Mouse (Mus musculus) embryonic facial prominence, embryonic 13.5 days (tissue): ENCODE measurements around the gene Olfr1461. TPM values are rescaled to one million over a fixed set of nuclear protein-coding genes. Genes with fewer than 3 reads are reported as not detected.

Source experiments
- ATAC-seq: fragments of 200-750 bp; cut with Nextera tagmentation; 2 replicates; pipeline ENCODE4 v1.8.0; 2017; ENCODE audit warnings: low read depth; ENCODE audit not compliant: insufficient number of reproducible peaks, insufficient read depth, low FRiP score, low TSS enrichment
- H3K27ac ChIP-seq: fragments of 300-500 bp; sonication (generic); 2 replicates; pipeline ENCODE4 v1.5.1; 2015; ENCODE audit warnings: moderate library complexity, mild to moderate bottlenecking, inconsistent platforms
- H3K27me3 ChIP-seq: fragments of 300-500 bp; sonication (generic); 2 replicates; pipeline ENCODE4 v1.6.1; 2015; ENCODE audit warnings: mild to moderate bottlenecking, inconsistent platforms
- H3K36me3 ChIP-seq: fragments of 300-500 bp; sonication (generic); 2 replicates; pipeline ENCODE4 v1.6.1; 2015; ENCODE audit warnings: mild to moderate bottlenecking, inconsistent platforms
- H3K4me1 ChIP-seq: fragments of 300-500 bp; sonication (generic); 2 replicates; pipeline ENCODE4 v1.6.1; 2015; ENCODE audit warnings: inconsistent platforms
- H3K4me2 ChIP-seq: fragments of 300-500 bp; sonication (generic); 2 replicates; pipeline ENCODE4 v1.6.1; 2015; ENCODE audit warnings: moderate library complexity, mild to moderate bottlenecking, inconsistent platforms
- H3K4me3 ChIP-seq: fragments of 300-500 bp; sonication (generic); 2 replicates; pipeline ENCODE4 v1.5.1; 2015; ENCODE audit warnings: mild to moderate bottlenecking, inconsistent platforms
- H3K9ac ChIP-seq: fragments of 300-500 bp; sonication (generic); 2 replicates; pipeline ENCODE4 v1.6.1; 2015; ENCODE audit warnings: mild to moderate bottlenecking, inconsistent platforms
- H3K9me3 ChIP-seq: fragments of 300-500 bp; sonication (generic); 2 replicates; pipeline ENCODE4 v1.6.1; 2016; ENCODE audit warnings: inconsistent platforms
- WGBS: fragments of 180-500 bp; shearing (Covaris S2); methylation state at CpG from one replicate; pipeline ENCODE4 v1.1.7; 2015; ENCODE audit warnings: mixed read lengths; 5-methylcytosine and 5-hydroxymethylcytosine counted together
- polyA plus RNA-seq: library from polyadenylated mRNA; unstranded; fragments of >200 nt; fragmentation: Nextera tagmentation; extraction: Ambion mirVana; gene quantifications from 2 replicates; pipeline ENCODE4 v1.2.1, GENCODE M21; 2015

The Olfr1461 gene
- polyA plus RNA-seq = not detected in 2 replicates

GRCm38 (mm10) chr19:13162700-13163099, at the start of gene Olfr1461:
Gene Olfr1461 (plus strand): TSS chr19:13163000.
- Histone ChIP-seq H3K4me3 (no peak within 1 kb of the TSS), H3K27me3 (no peaks in the 10 kb centered on the region), H3K27ac (no peak within 1 kb of the TSS), H3K4me2 (no peak within 1 kb of the TSS), H3K9ac (no peak within 1 kb of the TSS), H3K9me3 (no peaks in the 10 kb centered on the region), H3K4me1 (no peaks in the 10 kb centered on the region), H3K36me3 (no peaks in the 10 kb centered on the region)
- no peak for ATAC-seq
- WGBS = 55% methylated on average over 1 of the region's 1 CpGs

GRCm38 (mm10) chr19:13149449-13149848, 13.4 kb upstream of the Olfr1461 start, which contains the start of gene Olfr1459:
Gene Olfr1459 (minus strand): TSS chr19:13149549.
- no peaks in the 10 kb centered on the region for H3K4me1 ChIP-seq
- no peak within 1 kb of the TSS for H3K4me3 ChIP-seq
- H3K9ac ChIP-seq = no peak within 1 kb of the TSS
- 74% methylated on average over 1 of the region's 1 CpGs for WGBS
- H3K27ac ChIP-seq = no peak within 1 kb of the TSS
- no peaks in the 10 kb centered on the region for H3K36me3 ChIP-seq
- no peak for ATAC-seq
- H3K9me3 ChIP-seq = peaks cover 15% of the 10 kb centered on the region
- H3K27me3 ChIP-seq = no peaks in the 10 kb centered on the region
- H3K4me2 ChIP-seq = no peak within 1 kb of the TSS

GRCm38 (mm10) chr19:13185434-13185833, 22.6 kb downstream of the Olfr1461 start, which contains the start of gene Olfr1462:
Gene Olfr1462 (plus strand): TSS chr19:13185734.
- peaks cover 6% of the 10 kb centered on the region; the same call in 1 of the 2 replicates for H3K9me3 ChIP-seq
- ATAC-seq = no peak
- H3K4me2 ChIP-seq = no peak within 1 kb of the TSS
- no peaks in the 10 kb centered on the region for H3K36me3 ChIP-seq
- no peak within 1 kb of the TSS for H3K9ac ChIP-seq
- no peak within 1 kb of the TSS for H3K4me3 ChIP-seq
- H3K4me1 ChIP-seq = no peaks in the 10 kb centered on the region
- H3K27ac ChIP-seq = no peak within 1 kb of the TSS
- 82% methylated on average over 1 of the region's 1 CpGs for WGBS
- H3K27me3 ChIP-seq = no peaks in the 10 kb centered on the region

Other genes with a start within 250 kb of the Olfr1461 start
- gene Olfr1448, start 238.6 kb upstream of the Olfr1461 start, polyA plus RNA-seq = not detected in 2 replicates
- gene Olfr1449, start 232.2 kb upstream of the Olfr1461 start, polyA plus RNA-seq = not detected in 2 replicates
- 0.08 TPM in 1 of 2 replicates, not detected in the other for gene Olfr1450, start 212.7 kb upstream of the Olfr1461 start, polyA plus RNA-seq
- not detected in 2 replicates for gene Olfr1451, start 168.0 kb upstream of the Olfr1461 start, polyA plus RNA-seq
- not detected in 2 replicates for gene Olfr1453, start 134.7 kb upstream of the Olfr1461 start, polyA plus RNA-seq
- not detected in 2 replicates for gene Olfr1454, start 102.4 kb upstream of the Olfr1461 start, polyA plus RNA-seq
- not detected in 2 replicates for gene Olfr1457, start 65.1 kb upstream of the Olfr1461 start, polyA plus RNA-seq
- gene Olfr1458, start 56.2 kb upstream of the Olfr1461 start, polyA plus RNA-seq = not detected in 2 replicates
- not detected in 2 replicates for gene Olfr1459, start 13.5 kb upstream of the Olfr1461 start, polyA plus RNA-seq
- gene Olfr1462, start 22.7 kb downstream of the Olfr1461 start, polyA plus RNA-seq = not detected in 2 replicates
- not detected in 2 replicates for gene Olfr1463, start 68.3 kb downstream of the Olfr1461 start, polyA plus RNA-seq
- gene Olfr1465, start 152.5 kb downstream of the Olfr1461 start, polyA plus RNA-seq = not detected in 2 replicates
- gene Olfr1466, start 175.9 kb downstream of the Olfr1461 start, polyA plus RNA-seq = not detected in 2 replicates
- gene Olfr1467, start 199.2 kb downstream of the Olfr1461 start, polyA plus RNA-seq = not detected in 2 replicates
- gene Olfr1469, start 244.8 kb downstream of the Olfr1461 start, polyA plus RNA-seq = not detected in 2 replicates